Mouse (Mus musculus) midbrain, embryonic 10.5 days (tissue): ENCODE data around the gene Pltp. TPM values are rescaled to one million over a fixed set of nuclear protein-coding genes. Genes with fewer than 3 reads are reported as not detected.
A peak's percentile ranks its signal among the peaks of the same experiment; 100 is the strongest.
"Not testable (repeated sequence)": the region's sequence is repeated elsewhere in the genome, so short reads cannot be mapped to it uniquely, and the experiment has no call there.

Experiments used
- DNase-seq: peaks from one replicate; pipeline ENCODE4 v3.0.0-alpha.2; 2017; ENCODE audit warnings: low spot score
- H3K27ac ChIP-seq: fragments of 300-500 bp; sonication (generic); replicated peaks from 2 replicates; pipeline ENCODE4 v1.5.1; 2016; ENCODE audit warnings: mild to moderate bottlenecking
- H3K27me3 ChIP-seq: fragments of 300-500 bp; sonication (generic); 2 replicates; pipeline ENCODE4 v1.6.1; 2016; ENCODE audit warnings: low read depth, mild to moderate bottlenecking; ENCODE audit not compliant: poor library complexity, severe bottlenecking
- H3K36me3 ChIP-seq: fragments of 300-500 bp; sonication (generic); 2 replicates; pipeline ENCODE4 v1.6.1; 2016; ENCODE audit warnings: mild to moderate bottlenecking, moderate library complexity
- H3K4me1 ChIP-seq: fragments of 300-500 bp; sonication (generic); 2 replicates; pipeline ENCODE4 v1.6.1; 2016
- H3K4me3 ChIP-seq: fragments of 300-500 bp; sonication (generic); 2 replicates; pipeline ENCODE4 v1.5.1; 2016; ENCODE audit warnings: mild to moderate bottlenecking, moderate library complexity
- H3K9me3 ChIP-seq: fragments of 300-500 bp; sonication (generic); replicated peaks from 2 replicates; pipeline ENCODE4 v1.6.1; 2016; ENCODE audit warnings: mild to moderate bottlenecking
- WGBS: fragments of 180-500 bp; shearing (Covaris S2); methylation state at CpG from one replicate; pipeline ENCODE4 v1.1.7; 2016; 5-methylcytosine and 5-hydroxymethylcytosine counted together
- polyA plus RNA-seq: library from polyadenylated mRNA; unstranded; fragments of >200 nt; fragmentation: Nextera tagmentation; extraction: Ambion mirVana; gene quantifications from 2 replicates; pipeline ENCODE4 v1.2.1, GENCODE M21; 2016

The Pltp gene
- polyA plus RNA-seq, 1 experiment from 2014 or later = 67.9 TPM

GRCm38 (mm10) chr2:164857842-164858553, 487 bp upstream of the Pltp start:
- H3K36me3 ChIP-seq = peaks cover 16% of the 10 kb centered on the region
- peaks cover 51% of the 10 kb centered on the region for H3K27me3 ChIP-seq
- no peak for DNase-seq
- H3K4me1 ChIP-seq = peaks cover 57% of the 10 kb centered on the region
- peak overlapping the region; percentile 75 for H3K4me3 ChIP-seq
- peak overlapping the region; percentile 85 for H3K27ac ChIP-seq
- 2% methylated on average over 19 of the region's 19 CpGs for WGBS
- H3K9me3 ChIP-seq = no peaks in the 10 kb centered on the region

GRCm38 (mm10) chr2:164856309-164857100, 1.0 kb downstream of the Pltp start:
- peaks cover 31% of the 10 kb centered on the region for H3K36me3 ChIP-seq
- H3K4me1 ChIP-seq = peaks cover 45% of the 10 kb centered on the region
- WGBS = 1% methylated on average over 42 of the region's 42 CpGs
- no peaks in the 10 kb centered on the region for H3K9me3 ChIP-seq
- DNase-seq = peak; percentile 47
- peaks cover 51% of the 10 kb centered on the region for H3K27me3 ChIP-seq
- peak overlapping the region; percentile 85 for H3K27ac ChIP-seq
- peak overlapping the region; percentile 75 for H3K4me3 ChIP-seq

GRCm38 (mm10) chr2:164855572-164855971, 1.9 kb downstream of the Pltp start:
- Histone ChIP-seq H3K36me3 (peaks cover 41% of the 10 kb centered on the region), H3K4me1 (peaks cover 45% of the 10 kb centered on the region), H3K27me3 (peaks cover 51% of the 10 kb centered on the region), H3K4me3 (peak overlapping the region; percentile 75; the same call in 1 of the 2 replicates)
- not testable (repeated sequence) for DNase-seq, H3K27ac ChIP-seq, H3K9me3 ChIP-seq
- 79% methylated on average over 5 of the region's 5 CpGs for WGBS

- peaks cover 77% of the 10 kb centered on the region for H3K36me3 ChIP-seq
- DNase-seq = no peak
These were observed 7.5 kb downstream of the Pltp start for GRCm38 (mm10) chr2:164850061-164850460.

GRCm38 (mm10) chr2:164845782-164846181, 11.7 kb downstream of the Pltp start:
- Histone ChIP-seq H3K27me3 (no peaks in the 10 kb centered on the region), H3K36me3 (peaks cover 63% of the 10 kb centered on the region), H3K27ac (no peak overlapping the region), H3K4me3 (no peak overlapping the region), H3K4me1 (no peaks in the 10 kb centered on the region), H3K9me3 (0 out of 2 replicates have a peak, but pooled peaks cover 3% of the 10 kb centered on the region)
- 55% methylated on average over 3 of the region's 3 CpGs for WGBS
- DNase-seq = no peak

More at GRCm38 (mm10) chr2:164850061-164850460, 7.5 kb downstream of the Pltp start:
- Histone ChIP-seq H3K27ac (no peak overlapping the region), H3K4me3 (no peak overlapping the region), H3K4me1 (peaks cover 5% of the 10 kb centered on the region), H3K27me3 (peaks cover 4% of the 10 kb centered on the region; the same call in 1 of the 2 replicates), H3K9me3 (0 out of 2 replicates have a peak, but pooled peaks cover 3% of the 10 kb centered on the region)
- 89% methylated on average over 8 of the region's 8 CpGs for WGBS

GRCm38 (mm10) chr2:164835164-164835563, 22.3 kb downstream of the Pltp start:
- Histone ChIP-seq H3K27ac (no peak overlapping the region), H3K9me3 (no peaks in the 10 kb centered on the region), H3K27me3 (no peaks in the 10 kb centered on the region), H3K4me1 (peaks cover 28% of the 10 kb centered on the region), H3K36me3 (peaks cover 48% of the 10 kb centered on the region), H3K4me3 (peak overlapping the region; percentile 84; the same call in 1 of the 2 replicates)
- 93% methylated on average over 4 of the region's 4 CpGs for WGBS
- no peak for DNase-seq

GRCm38 (mm10) chr2:164834531-164834930, 23.0 kb downstream of the Pltp start:
- no peaks in the 10 kb centered on the region for H3K9me3 ChIP-seq
- 56% methylated on average over 8 of the region's 8 CpGs for WGBS
- peak overlapping the region; percentile 84 for H3K4me3 ChIP-seq
- H3K27me3 ChIP-seq = no peaks in the 10 kb centered on the region
- H3K27ac ChIP-seq = no peak overlapping the region
- H3K4me1 ChIP-seq = peaks cover 28% of the 10 kb centered on the region
- peaks cover 42% of the 10 kb centered on the region for H3K36me3 ChIP-seq
- no peak for DNase-seq

GRCm38 (mm10) chr2:164833314-164833959, 24.1 kb downstream of the Pltp start, which contains the start of gene Neurl2:
Neurl2 (minus strand) TSS chr2:164833456.
- peak; percentile 94 for DNase-seq
- no peaks in the 10 kb centered on the region for H3K27me3 ChIP-seq
- under 1% methylated on average over 31 of the region's 31 CpGs for WGBS
- H3K4me3 ChIP-seq = peak within 1 kb of the TSS; percentile 84
- H3K9me3 ChIP-seq = no peaks in the 10 kb centered on the region
- H3K27ac ChIP-seq = peak within 1 kb of the TSS; percentile 90
- H3K36me3 ChIP-seq = peaks cover 38% of the 10 kb centered on the region
- H3K4me1 ChIP-seq = peaks cover 28% of the 10 kb centered on the region

- Histone ChIP-seq H3K27me3 (no peaks in the 10 kb centered on the region), H3K36me3 (peaks cover 38% of the 10 kb centered on the region), H3K27ac (peak within 1 kb of the TSS; percentile 90), H3K4me3 (peak within 1 kb of the TSS; percentile 84), H3K4me1 (peaks cover 28% of the 10 kb centered on the region), H3K9me3 (no peaks in the 10 kb centered on the region)
- DNase-seq = peak; percentile 73
- WGBS = 2% methylated on average over 35 of the region's 35 CpGs
These were observed 24.7 kb downstream of the Pltp start, which contains the start of gene Ctsa for GRCm38 (mm10) chr2:164832748-164833301. Ctsa (plus strand) TSS chr2:164832873.

- 67% methylated on average over 16 of the region's 16 CpGs for WGBS
- peaks cover 28% of the 10 kb centered on the region for H3K4me1 ChIP-seq
- peak overlapping the region; percentile 84 for H3K4me3 ChIP-seq
- H3K36me3 ChIP-seq = peaks cover 38% of the 10 kb centered on the region
- no peaks in the 10 kb centered on the region for H3K9me3 ChIP-seq
- H3K27ac ChIP-seq = peak overlapping the region; percentile 90
- no peaks in the 10 kb centered on the region for H3K27me3 ChIP-seq
- DNase-seq = no peak
These were observed 25.3 kb downstream of the Pltp start for GRCm38 (mm10) chr2:164832032-164832747.

GRCm38 (mm10) chr2:164831029-164831428, 26.5 kb downstream of the Pltp start:
- Histone ChIP-seq H3K4me1 (peaks cover 28% of the 10 kb centered on the region), H3K4me3 (no peak overlapping the region), H3K27me3 (no peaks in the 10 kb centered on the region), H3K27ac (no peak overlapping the region), H3K9me3 (no peaks in the 10 kb centered on the region), H3K36me3 (peaks cover 39% of the 10 kb centered on the region)
- DNase-seq = no peak
- 90% methylated on average over 10 of the region's 10 CpGs for WGBS
